Mouse (Mus musculus): ENCODE measurements around the gene Tpsg1. TPM values are rescaled to one million over a fixed set of nuclear protein-coding genes. Genes with fewer than 3 reads are reported as not detected.

Tpsg1 gene
- total RNA-seq, 2 experiments from 2014 or later = 0.30 to 0.31 TPM

DNA sequence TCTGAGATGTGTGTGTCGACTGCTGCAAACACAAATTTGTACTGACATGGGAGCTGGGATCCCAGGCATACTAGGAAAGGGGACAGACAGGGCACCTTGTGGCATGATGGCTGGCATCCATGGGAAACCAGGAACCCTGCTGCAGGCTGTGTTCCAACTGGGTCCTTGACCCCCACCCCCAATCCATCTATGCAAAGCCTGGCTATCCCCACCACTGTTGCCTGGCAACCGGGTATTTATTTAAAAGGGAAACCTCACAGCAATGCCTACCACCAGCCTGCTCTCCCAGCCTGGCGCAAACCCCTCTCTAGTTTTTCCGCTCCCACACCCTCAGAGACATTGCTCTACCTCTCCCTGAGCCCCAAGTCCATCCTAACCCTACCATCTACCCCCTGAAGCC, 38.3 kb downstream of the Tpsg1 start:
- no peak for DNase-seq (ENCODE audit: low spot score)

DNA sequence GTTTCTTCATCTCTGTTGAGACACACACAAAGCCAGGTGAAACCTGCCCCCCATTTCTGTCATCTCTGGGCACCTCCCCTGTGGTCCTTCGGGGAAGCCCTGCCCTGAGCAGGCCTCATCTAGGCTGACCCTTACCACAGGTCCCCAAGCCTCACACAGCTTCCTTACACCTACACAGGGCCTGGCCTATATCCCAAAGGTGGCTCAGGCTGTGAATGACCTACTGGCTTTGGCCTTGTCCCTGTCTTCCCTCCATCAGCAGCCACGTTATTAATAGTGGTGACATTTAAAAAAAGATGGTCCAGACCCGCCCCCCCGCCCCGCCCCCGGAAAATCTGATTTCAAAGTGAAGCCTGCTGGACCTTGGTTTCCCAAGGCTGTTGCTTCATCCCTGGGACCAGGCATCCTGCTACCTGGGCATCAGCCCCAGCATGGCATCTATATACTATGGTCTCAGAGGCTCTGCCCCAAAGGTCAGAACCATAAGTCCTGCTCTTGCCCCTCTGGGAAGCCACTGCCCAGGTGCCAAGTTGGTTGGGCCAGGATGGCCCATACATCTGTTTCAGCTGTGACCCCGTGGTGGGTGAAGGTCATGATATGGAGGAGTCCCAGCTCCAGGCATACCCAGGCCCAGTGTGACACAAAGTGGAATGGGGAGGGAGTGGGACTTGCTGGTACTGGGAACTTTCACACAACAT, 39.4 kb downstream of the Tpsg1 start:
- DNase-seq (ENCODE audit: low spot score) = no peak

DNA sequence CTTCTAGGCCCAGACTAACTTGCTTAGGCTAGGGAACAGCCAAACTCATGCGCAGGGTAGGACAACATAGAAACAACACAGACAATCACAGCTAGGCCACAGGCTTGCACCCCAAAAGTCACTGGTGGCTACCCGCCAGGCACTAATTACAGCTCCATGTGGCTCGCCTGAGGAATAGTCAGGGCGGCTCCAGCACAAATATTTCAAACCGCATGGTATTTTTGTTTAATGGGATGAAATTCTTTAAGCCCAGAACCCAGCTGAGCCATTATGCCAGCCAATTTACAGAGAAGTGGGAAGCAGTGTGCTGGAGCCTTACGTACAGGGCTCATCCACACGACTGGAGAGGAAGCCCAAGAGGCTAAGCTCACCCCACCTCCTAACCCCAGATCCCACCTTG, 40.5 kb downstream of the Tpsg1 start:
- no peak for DNase-seq (ENCODE audit: low spot score)

DNA sequence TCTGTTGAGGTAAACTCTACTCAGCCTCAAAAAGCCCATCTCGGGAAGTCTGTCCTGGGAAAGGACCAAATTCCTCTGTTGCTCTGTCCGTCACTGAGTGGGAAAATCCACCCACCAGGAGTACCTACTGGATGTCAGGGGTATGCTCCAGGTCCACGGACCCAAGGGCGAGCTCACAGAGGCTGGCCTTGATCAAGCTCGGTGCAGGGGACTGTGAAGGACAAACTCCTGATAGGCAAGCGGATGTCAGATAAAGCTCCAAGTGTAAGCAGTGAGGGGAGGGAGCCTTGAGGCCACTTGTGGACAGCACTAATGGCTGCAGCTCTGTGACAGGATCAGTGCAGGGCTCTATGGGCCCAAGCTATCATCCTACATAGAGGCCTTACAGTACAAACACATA, 41.1 kb downstream of the Tpsg1 start:
- no peak for DNase-seq (ENCODE audit: low spot score)

DNA sequence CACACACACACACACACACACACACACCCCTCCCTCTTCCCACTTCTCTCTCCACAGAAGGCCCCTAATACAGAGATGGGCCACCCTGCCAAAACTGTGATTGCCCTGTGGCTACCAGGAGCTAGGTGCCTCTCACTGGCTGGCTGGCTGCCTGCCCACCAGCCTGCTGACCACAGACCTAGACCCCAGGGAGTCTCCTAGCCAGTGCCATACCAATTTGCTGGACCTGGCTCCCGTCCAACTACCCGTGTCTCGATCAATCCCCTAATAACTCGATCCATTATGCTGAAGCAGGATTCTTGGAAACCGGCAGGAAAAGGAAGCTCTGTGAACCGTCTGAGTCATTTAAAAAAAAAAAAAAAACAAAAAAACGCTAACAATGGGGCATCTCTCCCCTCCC, 41.7 kb downstream of the Tpsg1 start:
- no peak for DNase-seq (ENCODE audit: low spot score)

DNA sequence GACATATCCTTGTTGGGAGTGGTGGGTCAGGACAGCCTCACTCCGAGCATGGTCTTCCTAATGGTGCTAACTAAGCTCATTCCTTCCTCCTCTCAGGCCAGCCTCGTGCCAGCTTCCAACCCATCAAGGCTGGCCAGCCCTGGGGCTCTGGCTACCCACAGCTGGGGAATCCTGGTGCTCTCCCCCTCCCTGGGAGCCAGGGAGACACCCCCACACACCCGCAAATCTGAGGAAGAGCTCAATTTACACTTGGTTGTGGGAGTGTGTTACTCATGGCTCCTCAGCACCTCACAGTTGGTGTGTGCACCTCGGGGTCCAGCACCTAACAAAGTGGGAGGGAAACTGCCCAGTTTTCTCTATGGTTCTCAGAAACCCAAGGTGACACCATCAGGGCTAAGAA, 42.2 kb downstream of the Tpsg1 start:
- no peak for DNase-seq (ENCODE audit: low spot score)

DNA sequence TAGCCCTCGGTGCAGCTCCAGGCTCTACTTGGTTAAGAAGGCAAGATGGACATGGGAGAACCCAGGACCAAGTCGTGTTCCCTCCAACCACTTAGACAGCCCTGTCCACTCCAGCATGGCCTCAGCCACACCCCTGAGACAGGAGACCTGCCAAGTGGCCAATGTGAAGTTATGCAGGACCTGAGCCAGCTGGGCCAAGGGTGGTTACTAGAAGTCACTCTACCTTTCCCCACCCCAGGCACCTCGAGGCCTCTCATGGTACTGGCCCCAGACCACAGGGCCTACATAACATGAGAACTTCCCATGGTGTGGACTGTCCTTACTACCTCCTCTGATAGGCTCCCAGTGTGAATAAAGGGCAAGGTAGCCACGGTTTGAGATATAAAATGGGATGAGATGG, 45.1 kb downstream of the Tpsg1 start:
- no peak for DNase-seq (ENCODE audit: low spot score)

DNA sequence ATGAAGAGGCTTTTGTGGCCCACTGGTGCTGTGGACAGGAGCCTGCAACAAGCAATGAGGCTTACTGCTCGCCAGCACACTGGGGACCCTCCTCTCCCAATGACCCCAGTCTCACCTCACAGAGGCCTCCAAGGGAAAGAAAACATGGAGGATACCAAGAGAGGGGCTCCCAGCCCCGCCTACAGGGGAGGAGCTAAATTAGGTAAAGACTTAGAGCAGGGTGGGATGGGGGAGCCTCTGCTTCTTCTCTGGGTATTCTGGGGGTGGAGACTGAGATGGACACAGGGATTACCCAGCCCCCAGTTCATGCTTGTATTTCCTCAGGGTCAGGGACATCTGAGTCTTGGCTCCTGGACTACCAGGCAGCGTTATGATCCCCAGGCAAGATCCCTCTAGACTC, 45.8 kb downstream of the Tpsg1 start:
- DNase-seq (ENCODE audit: low spot score) = no peak

DNA sequence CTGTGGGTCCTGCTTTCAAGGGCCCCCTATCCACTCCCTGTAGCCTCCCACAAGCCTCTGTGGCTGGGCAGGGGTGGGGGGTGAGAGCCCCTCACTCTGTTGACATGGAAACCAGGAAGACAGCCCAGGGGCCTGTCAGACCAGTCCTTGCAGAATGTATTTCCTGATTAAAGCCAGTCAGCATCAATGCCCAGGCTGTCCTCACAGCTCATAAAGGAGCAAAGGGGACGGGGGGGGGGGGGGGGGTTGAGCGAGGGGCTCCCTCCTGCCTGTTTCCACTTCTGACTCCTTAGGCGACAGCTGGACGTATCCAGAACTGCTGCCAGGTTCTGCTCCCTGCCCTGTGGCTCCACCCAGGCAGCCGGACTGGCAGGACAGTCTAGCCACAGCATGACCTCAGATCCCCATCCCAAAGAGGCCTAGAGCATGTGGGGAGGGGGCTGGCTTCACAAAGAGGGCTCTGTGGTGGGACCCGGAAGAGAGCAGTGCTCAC, 46.4 kb downstream of the Tpsg1 start:
- no peak for DNase-seq (ENCODE audit: low spot score)

DNA sequence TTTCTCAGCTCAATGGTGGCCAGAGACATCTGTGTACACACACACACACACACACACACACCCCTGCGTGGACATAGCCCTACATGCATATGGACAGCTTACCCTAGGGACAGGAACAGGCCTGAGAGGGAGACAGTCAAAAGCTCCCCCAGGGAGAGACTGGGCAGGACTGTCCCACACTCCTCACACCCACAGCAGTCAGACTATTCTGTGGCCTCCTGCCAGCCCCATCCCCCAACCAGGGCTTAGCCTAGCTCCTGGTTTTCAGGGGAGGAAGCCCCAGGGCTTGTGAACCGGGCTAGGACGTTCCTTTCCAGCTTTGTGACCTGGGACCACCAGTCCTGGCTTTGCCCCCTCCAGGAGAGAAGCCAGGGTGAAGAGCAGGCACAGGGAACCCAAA, 47.1 kb downstream of the Tpsg1 start:
- no peak for DNase-seq (ENCODE audit: low spot score)

DNA sequence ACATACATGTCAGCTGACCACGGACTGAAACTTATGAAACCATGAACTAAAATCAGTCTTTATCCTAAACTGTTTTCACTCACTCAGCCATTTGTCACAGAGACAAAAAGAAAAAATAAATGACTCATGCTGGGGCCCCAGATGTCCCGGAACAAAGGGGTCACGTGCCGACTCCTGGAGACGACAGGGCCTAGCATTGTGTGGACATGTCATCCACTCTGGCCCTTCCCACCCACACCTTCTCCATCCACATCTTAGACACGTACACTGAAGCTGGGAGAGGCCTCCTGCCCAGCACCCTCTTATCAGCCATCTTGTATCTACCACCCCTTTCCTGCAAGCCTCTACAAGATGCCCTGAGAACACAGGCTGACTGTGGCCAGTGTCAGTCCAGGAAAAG, 48.9 kb downstream of the Tpsg1 start:
- no peak for DNase-seq (ENCODE audit: low spot score)

DNA sequence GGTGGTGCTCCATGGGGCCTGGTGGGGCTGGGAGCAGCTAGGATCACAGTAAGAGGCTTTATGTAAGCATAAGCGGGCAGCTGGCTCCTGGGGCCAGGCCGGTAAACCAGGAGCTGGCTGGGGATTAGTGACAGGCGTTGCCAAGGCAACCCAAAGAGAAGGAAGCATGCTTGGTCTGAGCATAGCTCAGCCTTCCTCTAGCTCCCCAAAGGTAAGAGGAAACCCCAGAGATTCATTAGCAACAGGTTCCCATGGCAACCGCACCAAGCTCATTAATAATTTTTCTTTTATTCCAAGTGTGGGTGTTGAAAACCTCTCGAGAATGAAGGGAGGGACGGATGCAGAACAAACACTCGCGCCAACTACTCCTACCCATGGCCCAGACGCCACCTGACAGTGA, 49.9 kb downstream of the Tpsg1 start:
- DNase-seq (ENCODE audit: low spot score) = no peak

DNA sequence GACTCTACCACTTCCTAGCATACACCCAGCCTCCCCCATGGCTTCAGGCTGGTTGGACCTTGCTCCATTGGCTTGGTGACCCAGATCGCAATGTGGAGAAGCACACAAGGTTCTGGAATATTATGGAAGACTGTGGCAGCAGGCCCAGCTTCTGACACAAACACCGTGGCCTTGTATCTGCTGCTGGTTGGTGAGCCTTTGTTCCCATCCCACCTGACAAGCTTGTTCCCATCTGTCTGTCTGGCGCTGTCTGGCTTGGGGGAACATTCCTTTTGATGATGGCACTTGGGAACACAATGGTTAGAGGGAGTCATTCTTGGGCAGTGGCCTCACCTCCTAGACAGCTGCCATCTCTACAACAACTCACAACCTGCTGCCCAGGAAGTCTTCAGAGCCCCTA, 51.9 kb downstream of the Tpsg1 start:
- DNase-seq (ENCODE audit: low spot score) = no peak

Other genes with a start within 250 kb of the Tpsg1 start
- 1 to 10 TPM; 1.1 to 1.5 TPM for gene Ptx4, start 248.5 kb upstream of the Tpsg1 start, total RNA-seq (2021)
- gene Clcn7, start 235.9 kb upstream of the Tpsg1 start, total RNA-seq (2021) = 10 to 100 TPM; 15.0 to 16.0 TPM
- gene Ccdc154, start 206.8 kb upstream of the Tpsg1 start, total RNA-seq (2021) = not detected
- gene Gm38655, start 193.8 kb upstream of the Tpsg1 start, total RNA-seq (2021) = not detected
- gene BC003965, start 184.7 kb upstream of the Tpsg1 start, total RNA-seq (2021) = 10 to 100 TPM; 12.7 to 14.5 TPM
- 1 to 10 TPM; 5.3 to 5.8 TPM for gene Unkl, start 180.9 kb upstream of the Tpsg1 start, total RNA-seq (2021)
- gene Gnptg, start 129.1 kb upstream of the Tpsg1 start, total RNA-seq (2021) = 10 to 100 TPM; 14.1 to 15.6 TPM
- gene Tsr3, start 129.1 kb upstream of the Tpsg1 start, total RNA-seq (2021) = 10 to 100 TPM; 16.7 to 18.3 TPM
- under 1 TPM; 0.14 to 0.21 TPM for gene Baiap3, start 112.9 kb upstream of the Tpsg1 start, total RNA-seq (2021)
- 10 to 100 TPM; 57.0 to 61.5 TPM for gene Ube2i, start 94.7 kb upstream of the Tpsg1 start, total RNA-seq (2021)
- under 1 TPM; 0.55 to 0.66 TPM for gene Prss34, start 70.9 kb upstream of the Tpsg1 start, total RNA-seq (2021)
- not detected for gene Prss28, start 60.6 kb upstream of the Tpsg1 start, total RNA-seq (2021)
- not detected for gene Prss29, start 50.6 kb upstream of the Tpsg1 start, total RNA-seq (2021)
- 1 to 10 TPM; 2.0 to 3.4 TPM for gene Tpsab1, start 23.7 kb upstream of the Tpsg1 start, total RNA-seq (2021)
- 1 to 10 TPM; 4.7 to 5.8 TPM for gene Tpsb2, start 3.0 kb upstream of the Tpsg1 start, total RNA-seq (2021)
- 1 to 10 TPM in 1 of 2 experiments, under 1 TPM in 1; 0.81 to 1.1 TPM for gene Cacna1h, start 64.5 kb downstream of the Tpsg1 start, total RNA-seq (2021)
- not detected for gene Tekt4, start 85.3 kb downstream of the Tpsg1 start, total RNA-seq (2021)
- not detected for gene Sstr5, start 128.0 kb downstream of the Tpsg1 start, total RNA-seq (2021)
- under 1 TPM; 0.37 to 0.59 TPM for gene Sox8, start 201.4 kb downstream of the Tpsg1 start, total RNA-seq (2021)
- gene Lmf1, start 209.8 kb downstream of the Tpsg1 start, total RNA-seq (2021) = 10 to 100 TPM; 11.3 to 12.6 TPM